Mouse (Mus musculus): ENCODE results near the gene Zfp639. TPM values are rescaled to one million over a fixed set of nuclear protein-coding genes. Genes with fewer than 3 reads are reported as not detected.

Gene Zfp639
- polyA plus RNA-seq, 1 experiment from 2014 or later: 31.8 TPM

DNA sequence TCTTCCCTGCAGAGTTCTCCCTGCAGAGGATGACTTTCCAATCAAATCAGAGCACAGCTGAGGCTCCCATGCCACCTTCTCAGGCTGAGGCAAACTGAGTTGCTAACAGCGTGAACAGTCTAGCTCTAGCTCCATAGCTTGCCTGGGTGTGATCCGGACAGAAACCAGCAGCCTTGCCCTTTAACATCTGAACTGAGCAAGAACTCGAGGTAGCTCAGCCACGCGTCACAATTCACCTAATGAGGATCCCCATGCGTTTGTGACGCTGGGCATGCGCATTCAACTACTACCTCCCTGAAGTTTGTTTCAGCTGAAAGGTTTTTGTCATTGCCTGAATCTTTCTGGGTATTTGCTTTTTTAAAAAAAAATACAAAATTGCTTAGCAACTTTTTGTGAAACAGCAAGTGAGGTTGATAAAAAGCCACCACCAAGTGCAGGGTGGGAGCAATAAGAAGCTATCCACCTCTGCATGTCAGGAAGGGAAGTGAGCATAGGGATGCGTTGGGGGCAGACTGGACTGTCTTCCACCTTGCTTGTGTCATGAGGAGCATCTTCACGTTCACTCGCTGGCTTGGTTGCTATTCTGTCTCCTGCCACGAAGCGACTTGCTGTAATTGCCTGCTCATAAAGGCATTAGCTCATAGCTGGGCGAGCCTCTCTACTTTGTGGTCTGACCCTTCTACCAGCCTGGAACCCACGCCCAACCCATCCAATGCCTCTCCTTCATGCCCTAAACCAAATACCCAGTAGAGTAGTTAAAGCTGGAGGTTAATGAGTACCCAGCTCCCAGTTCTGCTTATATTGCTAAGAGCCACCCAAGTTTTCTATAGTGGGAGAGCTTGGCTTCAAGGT, 19.8 kb upstream of the Zfp639 start:
- Histone ChIP-seq H3K36me3 (no peaks in the 10 kb centered on the region), H3K4me2 (no peak overlapping the region), H3K27me3 (replicated peaks) (no peaks in the 10 kb centered on the region), H3K4me1 (no peaks in the 10 kb centered on the region), H3K4me3 (no peak overlapping the region), H3K9ac (no peak overlapping the region), H3K9me3 (replicated peaks) (no peaks in the 10 kb centered on the region), H3K27ac (no peak overlapping the region)
- WGBS (ENCODE audit: insufficient replicate concordance): 72% methylated on average over 15 of the region's 15 CpGs
- ATAC-seq: no peak

DNA sequence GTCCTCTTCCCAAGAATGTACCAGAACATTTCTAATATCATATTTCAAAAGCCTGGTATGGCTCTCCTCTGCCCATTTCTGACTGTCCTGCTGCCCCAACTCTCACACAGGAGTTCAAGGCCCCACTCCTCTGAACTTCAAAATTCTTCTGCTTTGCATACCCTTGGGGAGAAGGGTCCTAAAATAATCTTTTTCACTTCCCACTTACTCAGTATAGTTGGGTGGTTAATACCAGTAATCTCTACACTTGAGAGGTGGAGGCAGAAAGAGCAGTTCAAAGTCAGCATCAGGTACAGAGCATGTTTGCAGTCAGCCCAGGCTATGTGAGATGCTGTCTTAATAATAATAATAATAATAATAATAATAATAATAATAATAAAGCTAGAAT, 19.1 kb upstream of the Zfp639 start:
- H3K27ac ChIP-seq: no peak overlapping the region
- no peak overlapping the region for H3K4me3 ChIP-seq
- H3K9ac ChIP-seq: no peak overlapping the region
- H3K4me1 ChIP-seq: no peaks in the 10 kb centered on the region
- no peak overlapping the region for H3K4me2 ChIP-seq
- H3K9me3 ChIP-seq (replicated peaks): no peaks in the 10 kb centered on the region
- no peak for ATAC-seq
- no peaks in the 10 kb centered on the region for H3K36me3 ChIP-seq
- H3K27me3 ChIP-seq (replicated peaks): no peaks in the 10 kb centered on the region

- H3K9ac ChIP-seq: no peak within 1 kb of the TSS
- no peaks in the 10 kb centered on the region for H3K36me3 ChIP-seq
- H3K9me3 ChIP-seq (replicated peaks): no peaks in the 10 kb centered on the region
- ATAC-seq: no peak
- no peak within 1 kb of the TSS for H3K4me2 ChIP-seq
- no peaks in the 10 kb centered on the region for H3K4me1 ChIP-seq
- H3K27ac ChIP-seq: no peak within 1 kb of the TSS
- H3K27me3 ChIP-seq (replicated peaks): no peaks in the 10 kb centered on the region
- WGBS (ENCODE audit: insufficient replicate concordance): 59% methylated on average over 11 of the region's 11 CpGs
- no peak within 1 kb of the TSS for H3K4me3 ChIP-seq
Observed at GRCm38 (mm10) chr3:32492097-32493090, 17.7 kb upstream of the Zfp639 start, which contains the start of gene Kcnmb3. Gene Kcnmb3, minus strand, starts transcription at chr3:32492231.

DNA sequence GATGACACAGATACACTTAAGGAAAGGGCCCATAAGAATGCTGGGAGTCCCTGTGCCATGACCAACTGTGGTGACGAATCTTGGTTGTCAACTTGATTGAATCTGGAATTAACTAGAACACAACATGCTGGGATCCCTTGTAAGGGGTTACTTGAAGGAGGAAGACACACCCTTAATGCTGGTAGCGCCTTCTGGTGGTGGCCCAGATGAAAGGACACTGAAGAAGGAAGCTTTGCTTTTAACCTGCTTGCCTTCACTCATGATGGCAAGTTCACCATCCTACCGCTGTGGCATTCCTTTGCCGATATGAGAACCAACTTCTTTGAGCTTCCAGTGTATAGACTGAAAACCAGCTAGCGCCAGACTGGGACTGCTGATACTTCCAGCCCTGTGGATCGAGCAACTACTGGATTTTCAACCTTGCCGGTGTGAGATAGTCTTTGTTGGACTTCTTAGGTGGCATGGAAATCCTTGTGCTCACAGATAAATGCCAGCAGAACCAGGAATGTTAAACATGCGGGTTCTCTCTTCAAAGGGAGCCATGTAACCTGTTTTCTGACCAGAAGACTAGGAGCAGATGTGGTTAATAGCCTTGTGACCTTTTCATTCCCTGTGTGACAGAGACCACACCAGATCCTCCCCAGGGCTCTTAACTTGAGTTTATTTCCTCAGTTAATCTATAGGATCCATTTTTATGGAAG, 15.5 kb upstream of the Zfp639 start:
- no peak overlapping the region for H3K27ac ChIP-seq
- 68% methylated on average over 8 of the region's 8 CpGs for WGBS (ENCODE audit: insufficient replicate concordance)
- no peak for ATAC-seq
- no peak overlapping the region for H3K9ac ChIP-seq
- H3K9me3 ChIP-seq (replicated peaks): no peaks in the 10 kb centered on the region
- H3K36me3 ChIP-seq: no peaks in the 10 kb centered on the region
- no peak overlapping the region for H3K4me2 ChIP-seq
- H3K4me3 ChIP-seq: no peak overlapping the region
- no peaks in the 10 kb centered on the region for H3K4me1 ChIP-seq
- no peaks in the 10 kb centered on the region for H3K27me3 ChIP-seq (replicated peaks)

DNA sequence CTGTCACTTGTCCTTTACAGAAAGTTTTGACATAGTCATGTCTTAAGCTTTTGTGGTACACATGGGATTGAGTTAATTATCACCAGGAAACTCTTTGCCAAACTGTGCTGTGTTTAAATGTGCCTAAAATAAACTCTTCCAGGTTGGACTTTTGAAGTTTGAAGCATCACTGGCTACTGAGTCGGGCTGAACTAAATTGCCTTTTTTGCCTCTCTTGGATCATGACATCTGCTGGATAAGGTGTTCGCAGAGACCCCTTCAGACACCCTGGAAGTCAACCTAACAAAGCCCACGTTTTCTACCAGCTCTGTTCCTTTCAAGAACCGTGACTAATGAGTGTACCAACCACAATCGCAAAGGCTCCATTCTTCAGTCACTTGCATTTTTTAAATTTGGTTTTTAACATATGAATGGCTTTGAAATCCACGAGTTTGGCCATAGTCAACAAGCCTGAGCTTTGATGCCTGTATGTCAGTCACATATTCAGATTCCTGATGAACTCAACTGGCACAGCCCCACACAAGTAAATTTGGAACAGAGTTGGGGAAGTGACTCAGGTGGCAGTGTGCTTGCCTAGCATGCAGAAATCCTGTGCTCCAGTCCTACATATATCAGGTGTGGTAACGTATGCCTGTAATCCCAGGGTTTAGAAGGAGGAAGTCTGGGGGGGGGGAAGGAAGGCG, 14.8 kb upstream of the Zfp639 start:
- H3K9me3 ChIP-seq (replicated peaks): no peaks in the 10 kb centered on the region
- no peak overlapping the region for H3K9ac ChIP-seq
- no peaks in the 10 kb centered on the region for H3K27me3 ChIP-seq (replicated peaks)
- H3K36me3 ChIP-seq: no peaks in the 10 kb centered on the region
- H3K4me1 ChIP-seq: no peaks in the 10 kb centered on the region
- no peak for ATAC-seq
- 49% methylated on average over 8 of the region's 8 CpGs for WGBS (ENCODE audit: insufficient replicate concordance)
- no peak overlapping the region for H3K4me2 ChIP-seq
- H3K27ac ChIP-seq: no peak overlapping the region
- no peak overlapping the region for H3K4me3 ChIP-seq

DNA sequence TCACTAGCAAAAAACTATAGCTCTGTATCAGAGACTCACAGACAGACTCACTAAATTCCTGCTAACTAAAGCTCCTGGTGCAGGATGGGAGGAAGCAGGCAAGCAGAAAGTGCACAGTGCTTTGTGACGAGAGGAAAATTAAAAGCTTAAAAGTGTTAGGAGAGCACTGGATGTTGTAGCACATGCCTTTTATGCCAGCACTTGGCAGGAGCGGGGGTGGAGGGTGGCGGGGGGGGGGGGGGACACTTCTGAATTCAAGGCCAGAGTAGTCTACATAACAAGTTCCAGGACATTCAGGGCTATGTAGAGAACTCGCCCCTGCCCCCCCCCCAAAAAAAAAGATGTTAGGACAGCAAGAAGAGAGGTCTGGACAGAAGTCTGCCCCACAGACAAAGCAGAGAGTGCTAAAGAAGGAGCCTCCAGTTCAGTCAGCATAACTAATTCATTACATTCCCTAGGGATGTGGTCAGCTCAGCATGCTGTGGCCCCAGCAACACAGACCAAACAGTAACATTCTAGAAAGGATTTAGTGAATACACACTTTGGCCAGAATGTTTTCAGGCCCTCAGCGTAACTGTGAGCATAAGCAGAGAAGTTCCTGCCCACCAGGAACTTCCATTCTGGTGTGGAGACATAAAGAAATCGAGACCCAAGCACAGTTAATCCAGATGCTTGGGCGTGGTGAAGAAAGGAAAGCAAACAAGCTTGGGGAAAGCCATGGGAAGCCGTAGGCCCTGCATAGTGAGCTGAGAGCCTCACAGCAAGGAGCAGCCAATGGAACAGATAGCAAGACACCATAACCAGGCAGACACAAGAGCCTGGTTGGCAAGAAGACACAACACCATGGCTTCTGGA, 14.0 kb upstream of the Zfp639 start:
- no peak overlapping the region for H3K9ac ChIP-seq
- ATAC-seq: no peak
- no peak overlapping the region for H3K4me3 ChIP-seq
- H3K4me2 ChIP-seq: no peak overlapping the region
- no peaks in the 10 kb centered on the region for H3K27me3 ChIP-seq (replicated peaks)
- H3K36me3 ChIP-seq: no peaks in the 10 kb centered on the region
- H3K4me1 ChIP-seq: no peaks in the 10 kb centered on the region
- H3K27ac ChIP-seq: no peak overlapping the region
- 45% methylated on average over 7 of the region's 8 CpGs for WGBS (ENCODE audit: insufficient replicate concordance)
- H3K9me3 ChIP-seq (replicated peaks): no peaks in the 10 kb centered on the region

DNA sequence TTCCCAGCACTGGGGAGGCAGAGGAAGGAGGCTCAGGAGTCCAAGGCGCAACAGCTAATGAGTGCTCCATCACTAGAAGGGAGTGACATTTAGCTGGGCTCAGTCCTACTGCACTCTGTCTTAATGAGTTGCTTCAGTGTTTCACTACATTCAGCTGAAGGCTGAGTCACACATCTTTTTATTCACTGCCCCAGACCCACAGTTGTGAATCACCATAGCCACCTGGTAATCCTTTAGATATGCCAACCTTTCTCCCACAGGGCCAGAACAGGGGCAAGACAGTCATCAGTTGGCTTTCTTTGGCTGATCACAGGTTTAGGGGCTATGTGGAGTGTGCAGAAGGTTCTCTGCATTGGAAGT, 13.4 kb upstream of the Zfp639 start:
- Histone ChIP-seq H3K27me3 (replicated peaks) (no peaks in the 10 kb centered on the region), H3K4me2 (no peak overlapping the region), H3K9ac (no peak overlapping the region), H3K36me3 (no peaks in the 10 kb centered on the region), H3K4me3 (no peak overlapping the region), H3K9me3 (replicated peaks) (no peaks in the 10 kb centered on the region), H3K27ac (no peak overlapping the region), H3K4me1 (no peaks in the 10 kb centered on the region)
- no peak for ATAC-seq
- 93% methylated on average over 1 of the region's 1 CpGs for WGBS (ENCODE audit: insufficient replicate concordance)

GRCm38 (mm10) chr3:32500346-32500745, 9.7 kb upstream of the Zfp639 start:
- H3K27ac ChIP-seq: no peak overlapping the region
- WGBS (ENCODE audit: insufficient replicate concordance): 80% methylated on average over 2 of the region's 2 CpGs
- no peak overlapping the region for H3K4me3 ChIP-seq
- no peaks in the 10 kb centered on the region for H3K4me1 ChIP-seq
- no peak for ATAC-seq
- no peak overlapping the region for H3K4me2 ChIP-seq
- H3K9ac ChIP-seq: no peak overlapping the region
- no peaks in the 10 kb centered on the region for H3K27me3 ChIP-seq (replicated peaks)
- no peaks in the 10 kb centered on the region for H3K36me3 ChIP-seq
- no peaks in the 10 kb centered on the region for H3K9me3 ChIP-seq (replicated peaks)

- Histone ChIP-seq H3K4me2 (no peak overlapping the region), H3K36me3 (no peaks in the 10 kb centered on the region), H3K4me3 (no peak overlapping the region), H3K27ac (no peak overlapping the region), H3K27me3 (replicated peaks) (no peaks in the 10 kb centered on the region), H3K9ac (no peak overlapping the region), H3K4me1 (peaks cover 23% of the 10 kb centered on the region), H3K9me3 (replicated peaks) (no peaks in the 10 kb centered on the region)
- ATAC-seq: no peak
- 39% methylated on average over 3 of the region's 3 CpGs for WGBS (ENCODE audit: insufficient replicate concordance)
Observed at GRCm38 (mm10) chr3:32505841-32506240, 4.2 kb upstream of the Zfp639 start.

DNA sequence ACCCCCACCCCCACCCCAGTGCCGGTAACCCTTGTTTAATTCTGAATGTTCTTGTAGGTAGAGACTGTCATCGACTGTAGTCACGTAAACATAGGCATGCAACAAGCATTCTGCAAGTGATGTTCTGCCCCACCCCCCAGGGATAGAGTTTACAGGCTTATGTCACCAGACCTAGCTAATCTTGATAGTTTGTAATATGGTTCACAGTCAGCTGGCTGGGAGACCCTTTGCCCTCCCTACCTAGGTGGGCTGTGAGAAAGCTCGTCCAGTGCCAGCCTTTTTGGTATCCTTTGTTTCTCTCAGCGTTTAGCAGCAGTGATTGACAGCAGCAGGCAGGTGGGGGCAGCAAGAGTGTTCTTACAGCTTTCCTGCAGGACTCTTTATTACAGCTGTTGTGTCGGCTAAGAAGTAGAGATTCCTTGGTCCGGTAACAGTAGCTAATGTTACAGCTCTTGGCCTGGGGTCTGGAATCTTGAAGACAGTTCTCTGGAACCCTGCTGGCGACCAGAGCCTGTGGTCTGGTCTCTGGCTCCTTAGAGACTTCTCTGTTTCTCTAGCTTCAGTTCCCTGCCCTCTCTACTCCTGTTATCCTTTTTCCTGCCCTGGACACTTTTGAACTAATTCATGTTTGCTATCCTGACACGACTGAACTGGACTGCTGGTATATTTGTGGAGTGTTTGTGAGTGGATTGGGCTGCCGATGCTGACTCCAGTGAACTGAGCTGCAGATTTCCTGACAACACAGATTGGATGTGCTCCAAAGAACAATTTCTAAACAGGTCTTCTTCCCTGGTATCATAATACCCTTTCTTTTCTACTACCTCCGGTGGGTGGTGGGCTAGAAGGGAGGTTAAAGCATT, 3.5 kb upstream of the Zfp639 start:
- no peak overlapping the region for H3K4me2 ChIP-seq
- ATAC-seq: no peak
- WGBS (ENCODE audit: insufficient replicate concordance): 62% methylated on average over 11 of the region's 11 CpGs
- H3K27ac ChIP-seq: no peak overlapping the region
- H3K4me1 ChIP-seq: peaks cover 29% of the 10 kb centered on the region
- H3K27me3 ChIP-seq (replicated peaks): no peaks in the 10 kb centered on the region
- no peak overlapping the region for H3K9ac ChIP-seq
- no peak overlapping the region for H3K4me3 ChIP-seq
- no peaks in the 10 kb centered on the region for H3K36me3 ChIP-seq
- no peaks in the 10 kb centered on the region for H3K9me3 ChIP-seq (replicated peaks)

Measured in liver, embryonic 12.5 days (tissue).